Mouse (Mus musculus) testis, adult 2 months (tissue): Measurements from ENCODE around the gene Chrm4.

Experiments used
- CTCF ChIP-seq: fragments of 200-500 bp; IDR thresholded peaks from 2 replicates; pipeline ENCODE4 v1.5.1; 2012; ENCODE audit warnings: low read depth, mild to moderate bottlenecking, inconsistent platforms, low read length, moderate library complexity; ENCODE audit not compliant: control insufficient read depth, insufficient read depth, insufficient replicate concordance
- POLR2A ChIP-seq: fragments of 200-500 bp; IDR thresholded peaks from 2 replicates; pipeline ENCODE4 v1.6.1; 2012; ENCODE audit warnings: low read depth, mild to moderate bottlenecking, inconsistent platforms, low read length, moderate library complexity; ENCODE audit not compliant: control insufficient read depth

GRCm38 (mm10) chr2:91932737-91933350 is 5.8 kb downstream of the Chrm4 start:
- no peak for TF ChIP-seq CTCF
- no peak for TF ChIP-seq POLR2A
